Mouse (Mus musculus): ENCODE data around the gene Map2k2.
A peak's percentile ranks its signal among the peaks of the same experiment; 100 is the strongest.
"Not testable (repeated sequence)": the region's sequence is repeated elsewhere in the genome, so short reads cannot be mapped to it uniquely, and the experiment has no call there.

The Map2k2 gene

DNA sequence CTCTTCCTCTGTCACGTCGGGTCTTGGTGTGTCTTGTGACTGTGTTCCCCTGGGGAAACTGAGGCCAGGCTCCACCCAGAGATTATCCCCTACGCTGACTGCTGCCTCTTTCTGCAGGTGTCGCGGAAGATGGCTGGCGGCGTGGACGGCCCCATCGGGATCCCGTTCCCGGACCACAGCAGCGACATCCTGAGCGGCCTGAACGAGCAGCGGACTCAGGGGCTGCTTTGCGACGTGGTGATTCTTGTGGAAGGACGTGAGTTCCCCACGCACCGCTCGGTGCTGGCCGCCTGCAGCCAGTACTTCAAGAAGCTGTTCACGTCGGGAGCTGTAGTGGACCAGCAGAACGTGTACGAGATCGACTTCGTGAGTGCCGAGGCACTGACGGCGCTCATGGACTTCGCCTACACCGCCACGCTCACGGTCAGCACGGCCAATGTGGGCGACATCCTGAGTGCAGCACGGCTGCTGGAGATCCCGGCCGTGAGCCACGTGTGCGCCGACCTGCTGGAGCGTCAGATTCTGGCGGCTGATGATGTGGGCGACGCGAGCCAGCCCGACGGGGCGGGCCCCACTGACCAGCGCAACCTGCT, 38.2 kb downstream of the Map2k2 start:
- DNase-seq (ENCODE audit: low read depth): no peak

DNA sequence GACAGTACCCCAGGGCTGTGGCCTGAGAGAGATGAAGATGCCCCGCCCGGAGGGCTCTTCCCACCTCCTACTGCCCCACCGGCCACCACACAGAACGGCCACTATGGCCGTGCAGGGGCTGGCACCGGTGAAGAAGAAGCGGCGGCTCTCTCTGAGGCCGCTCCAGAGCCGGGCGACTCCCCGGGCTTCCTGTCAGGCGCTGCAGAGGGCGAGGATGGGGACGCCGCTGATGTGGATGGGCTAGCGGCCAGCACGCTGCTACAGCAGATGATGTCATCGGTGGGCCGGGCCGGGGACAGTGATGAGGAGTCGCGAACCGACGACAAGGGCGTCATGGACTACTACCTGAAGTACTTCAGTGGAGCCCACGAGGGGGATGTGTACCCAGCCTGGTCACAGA, 39.0 kb downstream of the Map2k2 start:
- no peak for DNase-seq (ENCODE audit: low read depth)

DNA sequence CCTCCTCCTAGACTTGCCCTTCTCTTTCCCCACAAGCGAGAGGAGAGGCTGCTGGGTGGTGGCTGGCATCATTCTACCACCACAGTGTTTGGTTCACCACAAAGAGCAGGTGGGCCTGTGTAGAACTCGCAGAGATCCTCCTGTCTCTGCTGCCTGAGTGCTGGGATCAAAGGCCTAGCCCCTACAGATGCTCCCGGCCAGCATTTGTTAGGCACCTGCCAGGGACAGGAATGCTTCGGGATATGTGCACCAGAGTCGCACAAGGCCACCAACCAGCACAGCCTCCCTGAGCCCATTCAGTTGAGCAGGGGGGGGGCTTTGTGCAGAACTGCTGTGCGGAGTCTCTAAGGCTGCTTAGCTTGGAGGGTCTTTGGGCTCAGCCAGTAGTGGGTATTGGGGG, 39.6 kb downstream of the Map2k2 start:
- no peak for DNase-seq (ENCODE audit: low read depth)

DNA sequence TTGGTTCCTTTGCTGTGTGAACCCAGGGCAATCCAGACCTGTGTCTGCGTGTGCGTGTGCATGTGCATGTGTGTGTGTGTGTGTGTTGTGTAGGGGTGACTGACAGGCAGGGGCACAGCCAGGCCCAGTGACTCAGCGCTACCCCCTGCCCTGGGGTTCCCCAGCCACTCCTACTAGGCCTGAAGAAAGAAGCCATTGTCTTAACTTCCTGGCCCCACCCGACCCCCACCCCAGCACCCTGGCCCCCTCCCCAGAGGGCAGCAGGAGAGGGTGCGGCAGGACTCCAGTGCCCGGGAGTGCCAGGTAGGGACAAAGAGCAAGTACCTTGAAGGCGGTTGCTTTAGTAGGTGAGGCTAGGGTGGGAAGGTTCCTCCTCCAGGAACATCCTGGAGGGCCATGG, 40.1 kb downstream of the Map2k2 start:
- no peak for DNase-seq (ENCODE audit: low read depth)

DNA sequence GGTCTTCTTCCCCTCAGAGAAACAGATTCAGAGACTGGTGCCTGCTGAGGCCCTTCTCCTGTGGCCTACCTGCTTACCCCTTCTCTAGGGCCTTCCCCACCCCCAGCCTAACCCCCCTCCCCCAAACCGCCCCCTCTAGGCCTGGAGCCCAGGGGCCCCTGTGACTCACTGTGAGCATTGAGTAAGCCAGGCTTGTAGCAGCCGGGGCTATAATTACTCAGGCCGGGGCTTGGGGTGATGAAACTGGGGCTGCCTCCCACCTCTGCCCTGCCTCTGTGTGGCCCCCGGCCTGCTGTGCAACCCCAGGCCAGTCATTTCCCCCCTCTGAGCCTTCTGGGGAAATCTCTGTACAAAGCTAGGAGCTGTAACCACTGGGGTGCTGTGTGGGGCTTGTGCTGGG, 40.6 kb downstream of the Map2k2 start:
- no peak for DNase-seq (ENCODE audit: low read depth)

DNA sequence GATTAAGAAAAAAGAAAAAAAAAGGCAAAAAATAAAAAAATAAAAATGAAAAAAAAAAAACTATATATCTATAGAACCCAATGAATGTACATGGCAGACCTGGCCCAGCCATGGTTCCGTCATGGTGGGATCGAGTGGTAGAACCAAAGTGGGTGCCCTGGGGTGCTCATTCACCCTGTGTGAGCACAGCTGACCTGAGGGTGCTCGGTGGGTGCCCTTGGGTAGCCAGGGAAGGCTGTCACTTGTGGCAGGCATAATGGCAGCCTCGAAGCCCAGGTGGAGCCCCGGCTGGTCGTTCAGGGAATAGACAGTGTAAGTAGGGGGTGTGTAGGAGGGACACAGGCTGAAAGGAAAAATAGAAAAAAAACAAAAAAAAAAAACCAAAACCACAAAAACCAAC, 45.5 kb downstream of the Map2k2 start:
- no peak for DNase-seq (ENCODE audit: low read depth)

DNA sequence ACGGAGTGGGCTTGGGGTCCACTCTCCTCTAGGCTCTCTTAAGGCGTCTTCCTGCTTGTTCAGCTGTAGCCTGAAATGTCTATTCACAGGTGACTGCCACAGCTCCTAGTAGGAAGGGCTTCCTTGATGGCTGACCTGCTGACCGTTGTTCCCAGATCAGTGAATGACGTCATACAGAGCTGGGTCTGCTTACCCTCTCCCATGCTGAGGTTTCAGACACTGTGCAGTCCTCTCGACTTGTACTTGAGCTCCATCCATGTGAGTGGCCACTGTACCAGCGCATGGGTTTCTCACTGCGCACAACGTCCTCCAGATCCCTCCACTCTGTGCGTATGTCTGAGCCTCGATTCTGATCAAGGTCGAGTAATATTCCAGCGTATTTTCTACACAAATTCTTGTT, 46.9 kb downstream of the Map2k2 start:
- no peak for DNase-seq (ENCODE audit: low read depth)

DNA sequence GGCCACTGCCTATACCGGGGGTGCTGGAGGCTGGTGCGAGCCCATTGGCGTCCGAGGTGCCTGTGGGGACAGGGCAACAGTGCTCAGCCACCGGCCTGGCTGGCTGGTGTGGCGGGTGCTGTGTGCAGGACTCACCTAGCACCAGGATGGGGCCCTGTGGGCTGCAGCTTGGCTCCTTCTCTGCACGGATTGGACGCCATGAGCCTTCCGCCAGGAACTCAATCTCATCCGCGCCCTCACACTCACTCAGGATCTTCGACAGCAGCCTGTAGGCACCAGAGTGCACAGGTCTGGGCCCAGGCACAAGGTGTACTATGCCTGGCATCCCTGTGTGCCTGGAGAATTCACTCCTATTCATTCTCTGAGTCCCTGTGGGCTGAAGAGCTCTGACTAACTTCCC, 48.6 kb downstream of the Map2k2 start:
- DNase-seq (ENCODE audit: low read depth): no peak

DNA sequence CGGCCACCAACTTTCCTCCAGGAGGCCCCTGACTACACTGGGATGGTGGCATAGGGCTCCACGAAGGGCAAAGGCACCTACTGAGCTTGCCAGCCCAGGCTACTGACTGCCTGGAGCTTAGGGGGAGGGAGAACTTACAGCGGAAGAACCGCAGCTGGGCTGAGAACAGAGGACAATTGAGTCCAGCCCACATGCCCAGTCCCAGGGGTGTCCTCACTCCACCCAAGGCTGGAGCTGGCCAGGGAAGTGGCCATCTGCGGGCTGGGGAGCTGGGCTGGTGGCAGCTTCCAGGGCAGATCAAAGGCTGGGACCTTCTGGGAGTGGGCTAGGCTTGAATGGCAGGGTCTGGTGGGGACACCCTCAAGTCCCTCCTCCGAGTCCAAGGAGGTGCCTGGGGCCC, 49.0 kb downstream of the Map2k2 start:
- DNase-seq (ENCODE audit: low read depth): no peak

DNA sequence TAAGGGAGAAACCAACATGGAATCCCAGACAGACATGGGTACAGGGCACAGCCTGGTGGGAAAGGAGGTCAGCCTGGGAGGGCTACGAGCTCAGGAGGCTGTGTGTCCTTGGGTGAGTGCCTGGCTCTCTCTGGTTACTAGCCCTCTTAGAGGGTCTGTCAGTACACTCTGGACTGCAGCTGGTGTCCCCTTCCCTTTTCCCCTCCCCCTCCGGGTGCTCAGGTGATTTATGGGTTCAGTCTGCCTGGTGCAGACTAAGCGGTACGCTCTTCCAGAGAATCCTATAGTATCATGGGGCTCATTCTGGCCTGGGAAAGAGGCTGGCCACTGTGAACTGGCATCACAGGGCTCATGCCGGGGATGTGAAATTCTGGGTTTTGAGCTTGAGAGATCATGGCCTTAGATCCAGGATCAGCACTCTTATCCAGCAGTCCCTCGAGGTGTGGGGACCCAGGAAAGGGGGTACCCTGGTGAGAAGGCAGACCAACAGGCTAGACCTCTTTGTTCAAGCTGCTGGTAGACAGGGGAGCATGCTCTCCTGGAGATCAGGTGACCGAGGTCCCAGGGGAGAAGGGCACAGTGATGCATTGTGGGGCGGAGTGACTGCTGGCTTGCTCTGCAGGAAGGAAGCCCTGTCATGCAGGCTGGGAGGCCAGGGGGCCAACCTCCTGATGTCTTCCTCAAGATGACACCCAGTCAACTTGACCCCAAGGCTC, 56.0 kb downstream of the Map2k2 start:
- DNase-seq (ENCODE audit: low read depth): no peak

DNA sequence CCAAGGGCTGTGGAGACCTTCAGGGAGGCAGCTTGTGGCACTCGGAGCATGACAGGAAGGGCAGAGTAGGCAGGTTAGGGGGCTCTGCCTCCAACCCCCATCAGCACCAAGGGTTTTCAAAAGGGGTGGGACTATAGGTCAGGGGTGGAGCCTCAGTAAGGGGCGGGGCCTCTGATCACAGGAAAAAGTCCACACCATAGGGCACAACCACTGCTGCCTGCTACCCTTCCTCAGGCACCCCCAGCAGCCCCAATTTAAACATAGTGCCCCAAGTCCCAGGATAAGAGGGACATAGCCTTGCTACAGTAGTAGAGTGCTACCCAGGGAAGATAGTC, 56.6 kb downstream of the Map2k2 start:
- no peak for DNase-seq (ENCODE audit: low read depth)

DNA sequence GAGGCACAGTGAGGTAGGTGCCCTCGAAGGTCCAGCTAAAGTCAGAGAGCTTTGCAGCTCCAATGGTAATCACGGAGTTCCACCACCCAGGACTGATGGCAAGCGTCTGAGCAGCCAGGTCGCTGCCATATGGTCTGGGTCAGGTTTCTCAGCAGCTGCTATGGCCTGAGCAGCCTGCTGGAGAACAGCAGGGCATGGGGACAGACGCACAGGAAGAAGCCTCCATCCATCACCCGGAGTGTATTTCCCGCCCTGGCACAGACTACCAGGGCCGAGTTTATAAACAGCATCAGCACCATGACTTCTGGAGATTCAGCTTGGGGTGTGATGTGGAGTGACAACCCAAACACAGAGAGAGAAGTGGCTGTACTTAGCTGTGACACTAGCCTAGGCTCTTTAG, 59.4 kb downstream of the Map2k2 start:
- DNase-seq (ENCODE audit: low read depth): no peak

DNA sequence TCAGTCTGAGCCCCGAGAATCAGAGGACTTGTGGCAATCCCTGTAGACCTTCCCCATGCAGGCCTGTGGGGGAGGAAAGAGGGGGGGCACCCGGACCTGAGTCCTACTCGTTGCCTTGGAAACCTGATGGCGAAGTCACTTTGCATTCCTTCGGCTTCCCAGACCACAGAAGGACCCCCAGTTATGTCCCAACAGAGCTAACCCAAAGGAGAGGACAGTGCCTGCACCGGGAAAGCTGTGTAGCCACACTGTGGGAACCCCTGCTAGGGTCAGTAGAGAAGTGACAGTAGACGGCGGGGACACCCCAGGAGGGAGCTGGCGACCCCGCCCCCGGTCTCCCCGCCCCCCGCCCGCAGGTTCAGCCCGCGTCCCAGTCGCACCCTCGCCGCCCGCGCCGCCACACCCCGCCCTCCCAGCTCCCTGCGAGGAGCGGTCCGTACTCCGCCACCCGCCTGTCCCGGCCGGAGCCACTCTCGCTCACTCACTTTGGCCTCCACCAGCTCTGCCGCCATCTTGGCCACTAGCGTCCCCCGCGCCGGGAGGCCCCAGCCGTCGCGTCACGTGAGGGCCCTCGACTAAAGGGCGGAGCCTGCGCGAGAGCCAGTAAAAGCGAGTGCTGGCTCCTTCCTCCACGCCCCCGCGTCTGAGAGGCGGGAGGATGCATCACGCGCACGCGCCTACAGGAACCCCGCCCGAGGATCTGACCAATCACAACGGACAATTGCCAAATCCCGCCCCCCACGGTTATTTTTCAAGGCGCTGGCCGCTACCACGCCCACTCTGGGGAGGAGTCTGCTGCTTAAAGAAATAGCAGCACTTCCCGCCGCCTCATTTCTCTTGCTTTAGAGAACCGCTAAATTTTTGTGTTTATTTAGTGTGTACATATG, 61.7 kb downstream of the Map2k2 start, which contains the start of gene Pias4:
Gene Pias4, minus strand, starts transcription at position 724 of the 887 bp plus-strand sequence.
- peak; percentile 100 for DNase-seq (ENCODE audit: low read depth)

DNA sequence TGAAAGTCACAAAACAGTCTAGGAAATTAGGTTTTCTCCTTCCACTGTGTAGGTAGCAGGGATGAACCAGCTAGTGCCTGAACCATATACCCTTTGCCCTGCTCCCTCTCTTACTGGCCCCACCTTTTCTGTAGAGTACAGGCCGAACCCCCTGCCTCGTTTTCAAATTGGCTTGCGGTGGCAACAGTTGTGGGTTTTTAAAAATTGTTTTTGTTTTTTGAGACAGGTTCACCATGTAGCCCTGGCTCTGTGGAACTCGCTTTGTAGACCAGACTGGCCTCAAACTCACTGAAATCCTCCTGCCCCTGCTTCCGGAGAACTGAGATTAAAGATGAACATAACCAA, 62.3 kb downstream of the Map2k2 start:
- DNase-seq (ENCODE audit: low read depth): no peak

DNA sequence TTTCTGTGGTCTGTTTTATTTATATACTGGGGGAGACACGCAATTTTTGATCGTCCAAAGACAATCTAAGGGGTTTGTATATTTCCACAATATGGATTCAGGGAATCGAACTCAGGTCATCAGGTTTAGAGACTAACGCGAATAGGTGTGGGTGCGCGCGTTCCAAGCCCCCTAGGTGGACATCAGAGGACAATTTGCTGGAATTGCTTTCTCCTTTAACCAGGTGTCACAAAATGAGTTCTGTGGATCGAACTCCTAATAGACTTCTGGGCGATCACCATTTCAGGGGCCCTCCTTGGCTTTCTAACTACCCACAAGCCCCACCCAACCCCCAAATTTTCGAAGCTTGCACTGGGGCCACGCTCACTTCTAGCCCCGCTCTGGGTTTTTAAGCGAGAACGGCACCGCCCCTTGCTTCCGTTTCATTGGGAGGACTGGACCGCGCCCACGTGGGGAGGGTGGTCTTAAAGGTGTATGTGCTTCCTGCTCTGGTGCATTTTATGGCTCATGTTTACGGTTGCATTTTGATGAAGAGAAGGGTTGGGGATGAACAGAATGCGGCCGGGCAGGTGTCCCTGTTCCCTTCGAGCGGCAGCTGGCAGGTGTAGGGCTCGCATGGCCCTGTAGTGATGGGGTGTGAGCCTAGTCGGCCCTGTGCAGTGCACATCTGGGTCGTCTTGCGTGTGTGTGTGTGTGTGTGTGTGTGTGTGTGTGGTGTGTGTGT, 63.0 kb downstream of the Map2k2 start:
- peak; percentile 94 for DNase-seq (ENCODE audit: low read depth)

DNA sequence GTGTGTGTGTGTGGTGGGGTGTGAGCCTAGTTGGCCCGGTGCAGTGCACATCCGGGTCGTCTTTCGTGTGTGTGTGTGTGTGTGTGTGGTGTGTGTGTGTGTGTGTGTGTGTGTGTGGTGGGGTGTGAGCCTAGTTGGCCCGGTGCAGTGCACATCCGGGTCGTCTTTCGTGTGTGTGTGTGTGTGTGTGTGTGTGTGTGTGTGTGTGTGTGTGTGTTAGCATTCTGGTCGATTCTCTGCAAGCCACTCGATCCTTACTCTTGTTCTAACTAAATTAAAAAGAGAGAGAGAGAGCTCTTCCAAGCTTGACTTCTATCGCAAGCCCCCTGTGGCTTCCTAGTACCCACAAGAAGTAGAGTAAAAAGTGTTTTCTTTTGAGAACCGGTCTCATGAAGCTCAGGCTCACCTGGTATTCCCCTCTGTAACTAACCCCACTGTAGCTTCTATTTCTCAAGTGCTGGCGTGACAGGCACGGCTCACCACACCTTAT, 63.7 kb downstream of the Map2k2 start:
- not testable (repeated sequence) for DNase-seq (ENCODE audit: low read depth)

DNA sequence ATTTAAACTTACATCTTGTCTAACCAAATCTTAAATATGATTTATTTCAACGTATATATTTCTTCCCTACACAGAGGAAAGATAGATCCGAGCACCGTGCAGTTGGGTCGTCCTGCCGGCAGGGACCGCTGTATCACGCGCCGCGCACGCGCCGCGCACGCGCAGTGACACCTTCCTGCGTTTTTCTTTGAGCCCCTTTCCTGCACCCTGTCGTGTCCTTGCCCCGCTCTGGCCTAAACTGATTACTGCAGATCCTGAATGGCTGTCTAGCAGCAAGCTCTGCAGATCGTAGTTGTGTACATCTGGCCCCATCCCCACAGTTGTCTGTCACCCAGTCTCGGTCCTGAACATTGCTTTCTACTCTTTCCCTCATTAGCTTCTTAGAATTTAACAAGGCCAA, 67.4 kb downstream of the Map2k2 start:
- peak; percentile 73 for DNase-seq (ENCODE audit: low read depth)

DNA sequence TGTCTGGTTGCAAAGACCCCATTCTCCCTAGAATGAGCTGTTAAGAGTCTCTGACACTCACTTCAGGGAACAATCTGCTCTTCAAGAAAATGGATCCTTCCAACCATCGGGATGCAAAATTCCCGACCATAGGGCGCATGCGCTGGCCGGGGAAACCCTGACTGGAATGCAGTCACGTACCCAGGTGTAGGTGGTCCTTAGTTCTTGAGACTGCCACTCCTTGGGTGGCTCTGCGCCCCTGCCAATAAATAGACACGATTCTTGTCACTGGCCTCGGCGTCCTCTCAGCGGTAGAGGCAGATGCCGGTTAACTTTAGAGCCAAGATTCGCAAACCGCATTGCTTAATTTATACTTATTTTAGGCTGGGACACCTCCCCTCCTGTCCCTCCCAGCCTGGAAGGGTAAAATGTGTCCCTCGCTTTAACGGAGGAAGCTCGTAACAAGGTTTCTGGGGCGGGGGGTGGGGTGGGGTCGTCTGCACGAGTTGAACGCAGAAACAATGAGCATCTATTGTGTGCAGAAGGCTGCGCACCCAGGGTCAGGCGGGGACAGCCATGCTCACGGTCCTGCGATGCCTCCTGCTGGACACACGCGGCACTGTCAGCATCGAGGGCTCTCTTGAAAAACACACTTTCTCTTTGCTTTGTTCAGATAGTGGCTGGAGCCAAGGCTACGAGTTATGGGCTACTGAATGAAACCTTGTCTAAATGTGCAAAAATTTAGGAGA, 69.1 kb downstream of the Map2k2 start:
- peak; percentile 88 for DNase-seq (ENCODE audit: low read depth)

DNA sequence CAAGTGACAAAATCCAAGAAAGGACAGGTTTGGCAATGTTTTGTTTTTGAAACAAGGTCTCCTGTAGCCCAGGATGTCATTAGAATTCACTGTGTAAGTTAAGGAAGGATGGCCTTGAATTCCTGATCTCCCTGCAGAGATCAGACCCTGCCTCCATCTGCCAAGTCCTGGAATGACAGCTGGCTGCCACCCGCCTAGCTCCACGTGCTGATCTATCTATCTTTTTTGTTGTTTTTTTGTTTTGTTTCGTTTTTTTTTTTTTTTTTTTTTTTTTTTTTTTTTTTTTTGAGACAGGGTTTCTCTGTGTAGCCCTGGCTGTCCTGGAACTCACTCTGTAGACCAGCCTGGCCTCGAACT, 69.6 kb downstream of the Map2k2 start:
- DNase-seq (ENCODE audit: low read depth): not testable (repeated sequence)

DNA sequence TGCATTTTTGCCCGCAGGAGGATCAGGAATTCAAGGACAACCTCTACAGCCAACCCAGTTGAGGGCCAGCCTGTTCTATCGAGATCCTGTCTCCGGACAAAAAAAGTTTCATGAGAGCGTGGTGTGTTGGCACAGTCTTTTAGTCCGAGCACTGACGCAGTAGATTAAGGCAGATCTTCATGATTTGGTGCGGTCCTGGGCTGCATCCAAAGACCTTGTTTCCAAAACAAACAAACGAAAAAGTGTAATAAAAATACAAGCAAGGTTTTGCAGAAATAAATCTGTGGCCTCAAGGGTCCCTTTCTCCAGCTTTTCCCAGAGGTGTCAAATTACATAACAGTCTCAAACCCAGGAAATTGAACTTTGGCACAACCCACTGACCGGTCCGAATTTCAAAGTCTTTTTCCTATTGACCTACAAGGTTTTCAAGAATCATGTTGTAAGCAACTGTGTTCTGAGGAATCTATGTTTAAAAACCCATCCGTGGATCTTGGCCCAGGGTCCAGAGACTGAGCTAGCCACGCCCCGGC, 70.3 kb downstream of the Map2k2 start:
- no peak for DNase-seq (ENCODE audit: low read depth)

DNA sequence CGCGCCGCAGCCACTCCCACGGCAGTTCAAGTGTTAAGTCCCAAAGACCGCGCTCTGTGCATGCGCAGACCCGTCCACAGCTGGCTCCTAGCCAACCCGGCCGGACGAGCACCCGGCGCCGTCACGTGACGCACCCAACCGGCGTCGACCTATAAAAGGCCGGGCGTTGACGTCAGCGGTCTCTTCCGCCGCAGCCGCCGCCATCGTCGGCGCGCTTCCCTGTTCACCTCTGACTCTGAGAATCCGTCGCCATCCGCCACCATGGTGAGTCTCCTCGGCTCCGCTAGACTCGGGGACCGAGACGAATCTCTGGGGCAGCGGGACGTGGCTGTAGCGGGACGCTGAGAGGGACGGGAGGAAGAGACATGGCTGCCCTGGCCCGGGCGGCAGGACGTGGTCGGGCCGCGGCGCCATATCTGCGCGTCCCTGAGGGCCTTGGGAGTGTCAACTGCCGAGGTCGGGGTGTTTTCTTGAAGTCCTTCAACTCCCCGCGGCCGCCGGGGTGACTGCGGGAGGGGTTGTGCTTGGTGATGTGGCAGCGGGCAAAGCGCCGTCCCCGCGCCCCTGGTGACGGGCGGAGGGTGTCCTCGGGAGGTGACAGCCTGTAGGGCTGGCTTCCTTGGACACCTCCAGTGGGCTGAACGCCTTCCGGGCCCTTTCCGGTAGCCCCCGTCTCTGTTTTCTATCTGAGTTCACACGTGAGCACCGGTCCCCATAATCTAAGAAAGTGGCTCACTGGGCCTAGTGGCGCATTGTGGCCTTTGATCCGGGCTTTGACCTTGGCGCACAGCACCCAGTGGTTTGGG, 71.0 kb downstream of the Map2k2 start, which contains the start of gene Eef2:
Gene Eef2, plus strand, starts transcription at position 166 of the 806 bp plus-strand sequence.
- peak; percentile 96 for DNase-seq (ENCODE audit: low read depth)
